Mouse (Mus musculus): ENCODE measurements around the gene Spib. TPM values are rescaled to one million over a fixed set of nuclear protein-coding genes. Genes with fewer than 3 reads are reported as not detected.
A peak's percentile ranks its signal among the peaks of the same experiment; 100 is the strongest.

Gene Spib
- total RNA-seq (2021) = under 1 TPM in 1 of 2 experiments, not detected in 1; 0.13 TPM

DNA sequence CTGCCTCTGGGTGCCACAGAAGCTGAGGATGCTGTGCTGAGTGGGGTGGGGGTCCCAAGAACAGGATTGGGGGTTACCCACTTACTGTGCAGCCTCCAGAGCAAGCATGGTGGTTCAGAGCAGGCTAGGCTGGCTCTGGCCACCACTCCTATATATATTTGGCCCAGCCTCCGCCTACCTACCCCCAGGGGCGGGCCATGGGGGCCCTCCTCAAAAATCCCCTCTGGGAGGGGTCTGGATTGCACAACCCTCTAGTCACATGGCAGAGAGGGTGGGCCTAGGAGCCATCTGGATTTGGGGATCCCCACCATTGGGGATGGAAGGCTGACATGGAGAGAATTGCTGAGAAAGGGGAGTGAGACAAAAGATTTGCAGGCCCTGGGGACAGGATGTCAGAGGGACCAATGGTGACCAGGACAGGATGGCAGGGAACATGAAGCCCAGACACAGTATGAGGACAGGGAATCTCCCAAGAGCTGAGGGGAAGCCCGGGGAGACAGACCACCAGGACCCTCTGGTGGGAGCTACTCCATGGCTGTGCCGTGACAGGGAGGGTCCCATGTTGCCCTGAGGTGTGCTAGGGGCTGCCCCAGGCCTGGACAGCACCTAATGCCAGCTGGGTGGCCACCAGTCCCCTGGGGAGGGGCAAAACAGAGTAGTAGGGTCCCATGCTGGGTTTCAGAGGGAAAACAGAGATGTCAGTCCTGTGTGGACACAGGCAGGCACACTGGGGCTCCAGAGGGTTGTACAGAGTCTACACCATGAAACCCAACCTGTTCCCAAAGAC is at the start of gene Spib:
TSS of gene Spib (minus strand) at position 126 of the 787 bp plus-strand sequence.
- DNase-seq = no peak

DNA sequence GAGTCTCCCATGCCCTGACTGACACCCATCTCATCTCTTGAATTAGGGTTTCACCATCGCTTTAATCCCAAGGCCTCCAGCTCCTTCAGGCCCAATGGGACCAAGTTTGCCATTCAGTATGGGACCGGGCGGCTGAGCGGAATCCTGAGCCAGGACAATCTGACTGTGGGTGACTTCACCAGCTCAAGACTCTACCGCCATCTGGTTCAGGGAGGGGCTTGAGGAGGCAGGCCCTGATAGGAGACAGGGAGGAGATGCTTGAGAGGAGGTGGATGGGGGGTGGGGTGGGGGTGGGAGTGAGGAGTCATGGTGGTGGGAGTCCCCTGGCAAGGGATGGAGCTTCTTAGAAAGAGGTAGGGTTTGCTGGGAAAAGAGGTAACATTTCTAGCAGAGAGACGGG is 49.8 kb upstream of the Spib start:
- no peak for DNase-seq

DNA sequence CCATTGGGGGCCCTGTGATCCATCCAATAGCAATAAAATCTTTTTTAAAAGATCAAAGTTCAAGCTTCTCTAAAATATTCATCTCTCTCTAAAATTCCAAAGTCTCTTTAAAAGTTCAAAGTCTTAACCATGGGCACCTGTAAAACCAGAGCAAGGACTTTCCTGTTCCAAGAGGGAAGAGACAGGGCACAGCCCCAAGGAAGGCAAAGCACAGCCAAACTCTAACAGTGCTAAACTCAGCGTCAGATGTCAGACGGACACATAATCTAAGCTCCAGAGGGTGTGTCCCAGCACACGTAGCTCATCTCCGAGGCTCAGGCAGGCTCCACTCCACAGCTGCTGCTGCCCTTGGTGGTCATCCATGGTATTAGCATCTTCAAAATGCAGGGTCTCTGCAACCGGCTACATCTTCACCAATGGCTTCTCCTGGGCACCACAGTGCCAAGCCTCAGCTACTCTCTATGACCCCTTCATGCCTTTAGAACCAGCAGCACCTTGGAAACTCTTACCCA is 44.5 kb upstream of the Spib start:
- no peak for DNase-seq

DNA sequence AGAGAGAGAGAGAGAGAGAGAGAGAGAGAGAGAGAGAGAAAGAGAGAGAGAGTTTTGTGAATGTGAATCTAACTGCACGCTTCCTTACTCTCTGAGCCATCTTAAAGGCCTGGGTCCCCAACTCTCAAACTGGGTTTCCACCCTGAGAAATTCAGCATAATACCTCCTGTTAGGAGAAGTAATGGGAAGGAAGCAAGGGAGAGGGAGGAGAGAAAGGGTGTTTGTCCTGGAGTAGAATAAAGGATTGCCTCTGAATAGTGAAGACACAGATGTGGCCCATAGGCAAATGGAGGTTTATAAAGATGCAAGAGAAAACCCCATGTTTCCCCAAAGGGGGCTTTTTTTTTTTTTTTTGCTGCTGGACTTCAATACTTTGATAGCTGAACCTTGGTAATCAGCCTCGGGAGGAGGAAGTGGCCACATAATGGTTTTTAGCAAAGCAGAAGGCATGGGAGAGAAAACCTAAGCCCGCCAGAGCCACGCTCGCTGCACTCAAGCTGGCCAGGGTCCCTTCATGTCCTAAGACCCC is 41.1 kb upstream of the Spib start:
- DNase-seq = no peak

DNA sequence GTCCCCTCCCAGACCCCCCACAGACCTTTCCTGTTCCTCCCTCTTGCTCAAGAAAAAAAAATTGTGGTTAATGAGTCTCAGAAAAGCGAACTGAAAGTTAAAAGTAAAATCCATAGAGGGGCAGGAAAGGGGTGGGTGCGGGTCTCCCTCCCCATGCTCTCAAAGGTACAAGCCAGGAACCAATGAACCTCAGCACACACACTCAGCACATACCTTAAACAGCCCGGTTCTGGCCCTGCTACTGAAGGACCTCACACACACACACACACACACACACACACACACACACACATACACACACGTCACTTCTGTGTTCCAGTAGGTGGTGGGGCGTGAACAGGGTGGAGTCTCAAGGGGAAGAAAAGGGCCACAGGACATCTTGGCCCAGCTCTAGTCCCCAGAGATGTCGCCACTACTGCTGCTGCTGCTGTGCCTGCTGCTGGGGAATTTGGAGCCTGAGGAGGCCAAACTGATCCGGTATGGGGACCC is 40.4 kb upstream of the Spib start, which contains the start of gene Napsa:
TSS of gene Napsa (plus strand) at position 168 of the 489 bp plus-strand sequence.
- no peak for DNase-seq

DNA sequence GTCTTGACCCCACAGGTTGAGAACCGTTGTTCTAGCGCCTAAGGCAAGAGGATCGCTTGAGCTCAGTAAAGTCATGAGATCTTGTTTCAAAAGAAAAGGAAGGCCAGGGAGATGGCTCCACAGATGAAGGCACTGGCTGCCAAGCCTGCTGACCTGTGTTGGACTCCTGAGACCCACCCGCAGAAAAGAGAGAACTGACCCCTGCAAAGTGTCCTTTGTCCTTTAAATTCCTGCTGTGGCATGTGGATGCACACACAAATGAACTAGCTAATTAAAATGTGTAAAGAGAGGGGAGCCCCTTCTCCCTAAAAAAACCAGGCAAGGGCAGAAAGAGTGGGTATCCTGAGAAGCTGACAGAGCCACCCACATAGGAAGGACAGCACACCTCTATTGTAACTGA is 39.9 kb upstream of the Spib start:
- DNase-seq = no peak

DNA sequence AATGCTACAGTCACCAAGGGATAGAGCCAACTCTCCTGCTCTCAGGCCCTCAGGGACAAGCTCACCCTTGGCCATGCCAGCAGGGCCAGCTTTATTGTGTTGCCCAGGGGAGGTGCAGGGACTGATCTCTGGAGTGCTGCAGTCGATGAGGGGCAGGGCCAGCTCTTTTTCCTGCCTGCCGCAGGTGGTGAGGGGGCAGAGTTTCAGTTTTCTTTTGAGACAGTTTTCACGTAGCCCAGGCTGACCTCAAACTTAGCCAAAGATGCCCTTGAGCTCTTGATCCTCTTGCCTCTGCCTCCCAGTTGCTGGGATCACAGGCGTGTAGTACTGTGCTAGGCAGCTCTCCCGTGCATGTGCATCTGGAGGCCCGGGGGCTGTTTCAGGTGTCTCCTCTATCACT is 39.1 kb upstream of the Spib start:
- no peak for DNase-seq

DNA sequence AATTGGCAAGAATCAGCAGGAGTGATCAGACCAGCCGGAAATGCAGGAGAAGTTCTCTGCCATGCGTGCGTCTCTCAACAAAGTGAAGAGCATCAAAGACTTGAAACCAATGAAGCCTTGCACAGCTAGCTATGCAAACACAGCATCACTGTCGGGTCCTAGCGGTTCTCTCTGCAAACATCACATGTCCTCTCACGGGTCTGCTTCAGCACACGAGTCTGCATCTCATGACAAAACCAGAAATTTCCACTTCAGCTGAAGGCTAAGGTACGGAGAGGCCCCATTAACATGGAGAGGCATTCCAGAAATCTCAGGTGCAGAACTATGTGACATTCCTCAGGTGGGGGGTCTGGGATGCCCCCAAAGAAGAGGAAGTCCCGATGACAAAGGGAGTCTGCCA is 36.9 kb upstream of the Spib start:
- DNase-seq = no peak

DNA sequence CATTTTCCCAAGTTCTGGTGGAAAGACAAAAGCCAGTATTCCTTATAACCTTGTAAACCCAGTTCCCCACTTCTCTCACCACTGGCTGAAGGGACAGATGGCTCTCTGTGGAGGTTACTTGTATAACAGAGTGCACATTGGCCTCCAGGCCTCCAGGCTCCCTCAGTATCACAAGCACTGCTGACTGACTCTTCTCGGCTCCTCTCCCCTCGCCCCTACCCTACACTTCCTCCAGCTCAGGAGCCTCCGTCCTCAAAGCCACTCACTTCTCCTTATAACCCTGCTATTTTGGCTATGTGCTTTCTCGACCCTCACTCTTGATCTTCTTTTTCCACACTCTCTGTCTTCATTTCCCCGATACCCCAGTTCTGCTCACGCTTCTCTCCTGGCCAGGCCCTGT is 33.5 kb upstream of the Spib start:
- no peak for DNase-seq

DNA sequence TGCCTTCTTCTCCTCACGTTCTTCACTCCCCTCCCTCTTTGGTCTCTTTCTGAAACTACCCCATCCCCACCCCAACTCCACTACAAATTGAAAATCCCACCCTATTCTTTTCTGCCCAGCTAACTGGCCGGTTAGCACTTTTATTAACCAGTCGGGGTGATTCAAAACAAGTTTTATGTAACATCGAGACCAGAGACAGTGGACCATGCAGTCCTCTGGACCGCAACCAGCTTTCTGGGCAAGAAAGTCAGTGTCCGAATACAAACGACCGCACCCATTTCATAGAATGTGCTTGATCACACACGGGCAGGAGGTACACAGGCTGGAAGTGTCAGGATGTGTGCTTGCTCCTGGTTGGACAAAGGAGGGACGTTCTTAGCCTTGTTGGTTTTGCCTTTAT is 32.6 kb upstream of the Spib start:
- DNase-seq = no peak

DNA sequence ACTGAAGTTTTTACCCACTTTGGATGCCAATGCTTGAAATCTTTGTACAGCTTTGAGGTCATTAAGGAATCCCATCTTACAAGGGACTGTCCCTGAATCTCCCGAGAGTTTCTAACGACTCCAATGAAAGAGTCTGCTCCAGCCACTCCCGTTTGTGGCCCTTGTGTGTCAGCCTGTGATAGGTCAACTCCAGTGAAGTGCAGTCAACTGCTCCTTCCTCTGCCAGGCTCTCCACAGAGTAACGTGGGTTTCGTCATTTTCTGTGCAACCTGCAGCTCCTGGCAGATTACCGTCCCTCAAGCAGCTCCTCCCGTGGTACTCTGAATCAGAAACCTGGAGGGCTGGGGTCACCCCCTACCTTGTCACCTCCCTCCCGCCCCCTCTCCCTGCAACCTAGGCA is 31.4 kb upstream of the Spib start:
- DNase-seq = no peak

DNA sequence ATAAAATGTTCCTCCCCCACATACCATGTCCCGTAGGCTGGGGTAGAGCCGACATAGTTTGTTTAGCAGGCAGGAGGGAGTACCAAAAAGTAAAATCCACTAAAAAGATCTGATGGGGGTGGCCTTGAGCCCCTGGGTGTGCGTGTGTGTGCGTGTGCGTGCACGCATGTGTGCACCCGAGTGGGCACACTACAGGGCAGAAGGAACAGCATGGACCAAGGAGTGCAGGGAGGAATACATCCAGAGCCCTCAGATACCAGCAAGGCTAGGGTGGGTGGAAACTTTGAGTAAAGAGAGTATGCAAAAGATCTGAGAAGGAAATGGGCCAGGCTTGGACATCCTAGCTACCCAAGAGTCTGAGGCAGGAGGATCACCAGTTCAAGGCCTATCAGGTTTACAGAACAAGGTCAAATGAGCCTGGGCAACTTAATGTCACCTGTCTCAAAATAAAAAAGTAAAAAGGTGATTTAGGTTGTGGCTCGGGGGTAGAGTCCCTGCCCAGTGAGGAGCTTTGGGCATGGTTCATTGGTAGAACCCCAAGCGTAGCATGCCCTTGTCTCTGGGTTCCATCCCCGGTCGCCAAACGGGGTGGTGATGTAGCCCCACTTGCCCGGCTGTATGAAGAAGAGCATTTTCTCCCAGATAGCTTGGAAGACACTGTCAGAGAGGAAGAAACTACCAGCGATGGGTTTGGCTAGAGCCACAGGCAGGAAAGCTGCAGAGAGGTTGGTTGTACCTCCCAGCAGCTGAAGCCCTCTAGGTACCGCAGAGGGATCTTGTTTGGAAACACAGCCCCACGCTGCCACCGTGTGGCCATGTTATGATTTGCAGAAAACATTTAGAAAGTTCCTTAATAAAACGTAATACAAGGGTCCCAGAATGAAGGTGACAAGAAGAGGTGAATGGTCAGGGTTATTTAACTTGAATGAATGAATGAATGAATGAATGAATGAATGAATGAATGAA is 28.8 kb upstream of the Spib start:
- DNase-seq = peak; percentile 67 to 70

DNA sequence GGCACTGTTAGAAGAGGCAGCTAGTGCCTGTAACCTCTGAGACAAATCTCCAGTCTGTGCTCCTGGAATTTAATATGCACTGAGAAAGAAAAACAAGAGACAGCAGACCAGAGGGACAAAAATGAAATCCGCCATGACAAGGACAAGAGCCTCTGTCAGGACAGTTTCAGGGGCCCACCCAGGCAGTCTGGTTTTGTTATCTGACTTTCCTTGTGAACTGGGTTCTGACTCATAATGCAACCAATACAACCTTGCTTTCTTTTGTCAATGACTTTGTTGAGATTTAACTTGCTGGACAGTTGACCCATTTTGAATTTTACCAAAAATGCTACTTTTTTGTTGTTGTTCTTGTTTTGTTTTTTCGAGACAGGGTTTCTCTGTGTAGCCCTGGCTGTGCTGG is 25.8 kb upstream of the Spib start:
- no peak for DNase-seq

DNA sequence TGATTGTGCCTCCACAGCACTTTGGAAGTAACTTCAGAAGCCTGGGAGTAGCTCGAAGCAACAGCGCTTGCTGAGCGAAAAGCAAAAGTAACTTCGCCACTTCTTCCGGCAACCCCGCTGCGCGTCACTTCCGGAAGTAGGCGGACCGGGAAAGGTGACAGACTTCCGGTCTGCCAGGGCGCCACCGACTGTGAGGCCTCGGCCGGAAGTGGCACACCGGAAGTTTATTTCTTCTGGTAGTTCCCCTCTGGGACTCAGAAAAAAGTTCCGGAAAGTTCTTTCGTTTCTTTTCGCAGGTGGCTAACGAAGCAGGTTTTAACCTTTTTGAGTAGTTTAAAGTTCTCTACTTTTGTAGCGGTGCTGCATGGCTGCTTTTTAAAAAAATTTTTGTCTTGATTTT is 22.0 kb upstream of the Spib start, which contains the start of gene Nr1h2:
TSS of gene Nr1h2 (minus strand) at position 126 of the 400 bp plus-strand sequence.
- peak; percentile 92 to 93 for DNase-seq

DNA sequence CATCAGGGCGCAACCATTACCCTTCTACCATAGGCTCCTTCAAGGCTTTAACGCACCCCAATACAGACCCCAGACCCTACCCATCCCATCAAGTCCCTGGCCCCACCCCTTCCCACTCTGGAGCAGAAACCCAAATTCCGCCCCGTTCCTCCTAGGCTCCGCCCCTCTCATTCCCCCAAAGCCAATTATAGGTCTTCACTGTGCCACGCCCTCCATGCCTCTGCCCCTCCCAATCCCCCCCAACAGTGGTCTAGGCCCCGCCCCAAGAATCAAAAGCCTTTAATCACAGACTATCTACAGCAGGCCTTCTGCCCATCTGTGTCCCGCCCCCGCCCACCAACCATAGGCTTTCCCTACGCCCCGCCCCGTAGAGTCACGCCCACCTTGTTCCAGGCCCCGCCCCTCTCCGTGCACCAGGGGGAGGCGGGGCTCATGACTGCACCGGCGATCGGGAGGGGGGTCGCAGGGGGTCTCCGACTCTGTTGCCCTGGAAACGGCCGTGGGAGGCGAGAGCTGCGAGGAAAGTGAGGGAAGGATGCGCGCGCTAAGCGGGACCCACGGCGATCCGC is 21.4 kb upstream of the Spib start:
- peak in 1 of 2 experiments; percentile 60 for DNase-seq

DNA sequence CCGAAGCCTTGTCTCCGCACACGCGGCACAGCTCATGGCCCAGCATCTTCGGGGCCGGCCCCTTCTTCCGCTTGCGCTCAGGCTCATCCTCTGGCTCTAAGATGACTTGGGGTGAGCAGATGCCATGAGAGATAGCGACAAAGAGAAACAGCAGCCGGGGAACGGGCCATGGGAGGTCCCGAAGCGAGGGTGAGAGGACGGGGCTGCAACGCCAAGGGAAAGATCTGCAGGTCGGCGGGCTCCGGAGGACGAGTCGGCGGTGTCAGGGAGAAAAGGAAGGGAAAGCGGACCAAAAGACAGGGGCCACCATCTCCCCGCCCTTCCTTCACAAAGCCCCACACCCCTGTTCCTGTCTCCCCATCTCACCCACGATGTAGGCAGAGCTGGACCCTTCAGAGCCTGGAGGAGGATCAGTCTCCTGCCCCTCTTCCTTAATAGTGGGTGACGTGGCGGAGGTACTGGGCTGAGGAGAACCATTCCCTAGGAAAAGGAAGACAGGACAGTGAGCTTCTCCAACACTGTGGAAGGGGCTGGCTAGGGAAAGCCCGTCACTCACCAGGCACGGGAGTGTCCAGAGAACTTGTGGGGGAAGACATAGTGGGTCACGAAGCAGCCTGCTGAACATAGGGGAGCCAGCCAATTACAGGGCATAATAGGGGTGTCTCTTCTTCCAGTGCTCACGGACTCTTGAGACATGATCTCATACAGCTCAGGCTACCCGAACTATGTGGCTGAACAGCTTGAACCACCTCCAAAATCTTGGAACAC is 20.5 kb upstream of the Spib start:
- no peak for DNase-seq

DNA sequence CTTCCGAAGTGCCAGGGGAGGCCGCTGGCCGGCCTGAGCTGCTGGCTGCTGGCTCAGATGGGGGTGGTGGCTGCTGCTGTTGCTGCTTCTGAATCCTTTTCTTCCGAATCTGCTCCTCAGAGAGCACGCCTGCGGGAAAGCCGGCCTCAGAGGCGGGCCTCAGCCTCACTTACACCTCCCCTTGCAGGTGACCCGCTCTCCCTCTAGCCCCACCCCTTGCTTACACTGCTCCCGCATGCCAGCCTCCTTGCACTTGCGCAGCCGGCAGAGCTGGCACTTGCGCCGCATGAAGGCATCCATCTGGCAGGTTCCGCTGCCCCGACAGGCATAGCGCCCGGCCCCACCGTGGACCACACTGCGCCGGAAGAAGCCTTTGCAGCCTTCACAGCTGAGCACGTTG is 19.9 kb upstream of the Spib start:
- no peak for DNase-seq

DNA sequence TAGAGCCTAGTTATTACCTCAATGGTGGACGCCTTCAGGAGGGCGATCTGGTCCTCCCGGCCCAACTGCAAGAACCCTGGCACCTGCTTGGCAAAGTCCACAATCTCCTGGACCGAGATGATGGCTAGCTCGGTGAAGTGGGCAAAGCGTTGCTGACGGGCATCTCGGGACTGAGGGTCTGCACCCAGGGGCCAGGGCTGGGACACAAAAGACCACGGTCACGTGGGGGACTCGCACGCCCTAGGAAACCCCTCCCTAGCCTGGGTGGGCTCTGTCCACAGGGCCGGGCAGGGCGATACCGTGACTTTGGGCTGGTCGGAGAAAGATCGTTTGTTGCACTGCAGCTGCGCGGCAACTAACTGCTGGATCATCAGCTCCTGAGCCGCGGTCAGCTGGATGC is 19.4 kb upstream of the Spib start:
- DNase-seq = no peak

DNA sequence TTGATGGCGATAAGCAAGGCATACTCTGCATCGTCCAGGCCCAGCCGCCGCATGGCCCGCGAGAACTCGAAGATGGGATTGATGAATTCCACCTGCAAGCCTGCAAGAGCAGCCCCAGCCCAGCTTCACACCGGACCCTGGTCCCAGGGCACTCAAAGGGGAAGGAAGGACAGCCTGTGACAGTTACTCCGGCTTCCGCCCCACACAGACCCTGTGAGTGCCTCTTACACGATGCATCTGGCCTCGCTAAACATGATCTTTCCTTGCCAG is 18.5 kb upstream of the Spib start:
- no peak for DNase-seq

DNA sequence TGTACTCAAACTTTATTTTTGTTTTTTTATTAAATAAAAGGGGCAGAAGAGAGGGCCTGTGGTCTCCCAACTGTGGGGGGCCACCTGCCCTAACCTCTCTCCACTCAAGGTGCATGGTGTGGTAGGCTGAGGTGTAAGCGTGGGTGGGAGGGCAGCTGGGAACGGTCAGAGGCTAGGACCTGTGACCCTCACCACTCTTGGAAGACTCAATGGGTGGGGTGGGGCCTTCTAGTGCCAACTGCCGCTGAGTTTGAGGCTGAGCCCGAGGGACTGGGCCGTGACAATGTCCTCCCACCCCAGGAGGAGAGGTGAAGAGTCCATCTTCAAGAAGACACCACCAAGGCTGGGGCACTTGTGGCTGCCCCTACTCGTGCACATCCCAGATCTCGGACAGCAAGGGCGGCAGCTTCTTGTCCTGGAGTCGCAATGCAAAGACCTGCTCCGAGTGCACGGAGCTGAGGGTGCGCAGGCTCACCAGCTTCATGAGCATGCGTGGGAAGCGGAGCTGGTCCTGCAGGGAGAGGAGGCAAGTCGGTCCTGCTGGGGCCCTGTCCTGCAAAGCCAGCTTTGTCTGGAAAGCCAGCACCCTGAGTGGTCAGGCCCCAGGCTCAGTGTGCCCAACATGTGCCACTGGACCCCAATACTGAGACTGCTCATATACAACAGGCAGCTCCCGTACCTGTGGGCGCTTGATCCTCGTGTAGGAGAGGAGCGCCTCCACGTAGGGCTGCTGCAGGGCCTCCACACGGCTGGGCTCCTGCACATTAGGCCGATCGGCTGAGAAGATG is 17.9 kb upstream of the Spib start:
- DNase-seq = no peak

DNA sequence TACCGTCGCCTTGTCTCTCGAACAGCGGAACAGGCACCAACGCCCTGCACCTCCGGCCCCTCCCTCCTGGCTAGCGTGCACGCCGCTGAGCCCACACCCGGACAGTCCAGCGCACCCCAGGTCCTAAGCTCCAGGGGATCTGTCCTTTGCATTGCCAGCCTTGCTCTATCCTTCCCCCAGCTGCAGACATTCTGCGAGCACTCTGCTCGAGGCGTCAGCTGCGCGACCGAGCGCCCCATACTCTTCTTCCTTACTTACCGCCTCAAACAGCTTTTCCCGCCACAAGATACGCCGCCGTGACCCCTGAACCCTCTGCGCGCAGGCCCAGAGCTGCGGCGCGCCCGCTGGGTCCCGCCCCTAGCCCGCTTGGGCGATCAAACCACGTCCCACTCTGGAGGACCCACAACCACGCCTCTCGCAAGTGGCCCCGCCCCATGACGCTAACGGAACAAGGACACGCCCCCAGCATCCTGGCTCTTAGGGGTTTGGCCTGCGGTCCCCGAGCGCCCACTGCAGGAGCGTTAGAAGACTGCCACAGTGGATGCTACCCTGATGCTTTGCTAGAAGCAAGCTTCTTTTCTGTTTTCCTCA is 16.7 kb upstream of the Spib start, which contains the start of gene Pold1:
TSS of gene Pold1 (minus strand) at position 353 of the 591 bp plus-strand sequence.
- peak; percentile 99 for DNase-seq
